Mouse (Mus musculus) heart, adult 9 months (tissue): ENCODE measurements at regions not wholly inside any gene's neighbourhood (a gene's known extent, or its start where the extent isn't known, plus 50 kb on each side); places are given as distances from the start of the nearest gene placed in this dataset.

Experiments used
- DNase-seq, 2 experiments: peaks; one replicate each; pipeline ENCODE4 v3.0.0; 2022; ENCODE audit warnings: low spot score in 2 of 2

DNA sequence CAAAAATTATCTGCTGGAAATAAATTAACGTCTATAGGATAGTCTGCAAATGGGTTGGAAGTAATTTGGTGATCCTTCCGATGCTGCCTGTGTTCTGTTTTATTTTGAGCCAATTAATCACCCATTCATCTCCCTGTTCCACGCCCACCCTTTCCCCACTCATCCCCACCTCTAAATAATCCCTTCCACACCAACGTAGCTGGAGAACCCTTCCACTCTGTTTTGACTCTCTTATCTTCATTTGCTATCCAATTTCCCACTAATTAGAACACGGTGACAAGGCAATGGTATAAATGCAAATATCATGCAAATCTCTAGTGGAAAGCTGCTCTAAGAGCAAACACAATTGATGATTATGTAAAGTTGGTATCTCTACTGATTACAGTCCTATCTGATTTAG lies 399.3 kb upstream of the Tenm3 start:
- DNase-seq: no peak

DNA sequence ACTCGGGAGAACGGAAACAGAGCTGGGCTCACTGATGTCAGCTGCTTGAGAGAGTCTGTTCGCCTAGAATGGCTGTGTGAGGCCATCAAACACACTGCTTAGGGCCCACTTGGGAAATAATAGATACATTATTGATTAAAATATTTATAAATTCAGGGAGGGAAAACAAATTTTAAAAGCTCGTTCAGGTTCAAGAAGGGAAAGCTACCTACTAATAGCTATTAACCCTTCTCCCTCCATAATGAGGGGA lies 393.0 kb upstream of the Tenm3 start:
- no peak for DNase-seq

DNA sequence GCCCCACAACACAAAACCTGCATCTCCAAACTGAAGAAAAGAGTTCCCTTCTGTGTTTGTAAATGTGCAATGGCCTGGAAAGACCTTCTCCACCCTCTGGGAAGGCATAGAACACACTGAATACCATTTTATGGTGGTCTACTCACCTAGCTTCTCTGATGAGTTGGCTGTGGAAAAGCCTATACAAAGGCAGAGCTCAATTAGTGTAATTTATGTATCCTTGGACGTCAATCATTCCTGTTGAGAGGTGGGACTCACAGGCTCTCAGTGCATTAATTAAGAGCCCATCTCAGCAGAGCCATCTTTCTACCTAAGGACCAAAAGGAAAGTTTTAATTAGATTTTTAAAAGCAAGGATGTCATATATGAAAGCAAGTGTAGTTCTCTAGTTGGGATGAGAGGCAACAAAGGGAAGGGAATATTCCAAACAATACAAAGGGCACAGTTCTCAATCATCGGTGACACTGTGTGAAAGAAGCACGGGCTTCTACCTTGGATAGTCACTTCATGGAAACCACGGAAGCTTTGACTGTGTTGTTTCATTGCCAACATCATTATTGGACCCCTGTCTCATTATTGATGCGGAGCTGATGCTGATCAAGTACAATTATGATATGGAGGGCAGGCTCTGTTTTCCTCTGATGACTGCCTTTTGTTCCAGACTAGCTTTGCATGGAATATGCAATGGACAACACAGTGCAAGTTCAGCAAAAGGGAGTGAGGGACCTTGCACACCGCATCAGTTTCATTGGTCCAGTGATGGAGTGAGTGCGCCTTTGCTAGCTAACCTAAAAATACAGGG lies 392.5 kb upstream of the Tenm3 start:
- no peak for DNase-seq

- DNase-seq: no peak
These were observed 380.2 kb upstream of the Tenm3 start for GRCm38 (mm10) chr8:49223841-49224420.

GRCm38 (mm10) chr8:49195333-49195640 lies 351.5 kb upstream of the Tenm3 start:
- no peak for DNase-seq

GRCm38 (mm10) chr8:49194592-49195332 lies 351.0 kb upstream of the Tenm3 start:
- no peak for DNase-seq

GRCm38 (mm10) chr8:49186853-49187252 lies 343.1 kb upstream of the Tenm3 start:
- no peak for DNase-seq

DNA sequence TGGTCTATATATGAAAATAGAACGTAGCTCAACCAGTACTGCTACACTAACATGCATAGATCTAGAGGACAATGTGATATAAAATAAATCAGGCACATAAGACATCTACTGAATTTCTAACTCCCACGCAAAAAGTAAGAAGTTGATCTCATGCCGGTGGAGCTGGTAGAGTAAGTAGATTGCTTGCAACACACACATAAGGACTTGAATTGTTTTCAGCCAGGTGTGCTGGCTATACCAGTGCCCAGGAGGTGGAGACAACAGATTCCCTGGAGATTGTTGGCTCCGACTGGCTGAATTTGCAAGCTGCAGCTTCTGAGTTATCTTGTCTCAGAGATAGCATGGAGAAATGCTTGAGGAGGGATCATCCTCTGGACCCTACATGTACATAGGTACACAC lies 331.6 kb upstream of the Tenm3 start:
- no peak for DNase-seq

DNA sequence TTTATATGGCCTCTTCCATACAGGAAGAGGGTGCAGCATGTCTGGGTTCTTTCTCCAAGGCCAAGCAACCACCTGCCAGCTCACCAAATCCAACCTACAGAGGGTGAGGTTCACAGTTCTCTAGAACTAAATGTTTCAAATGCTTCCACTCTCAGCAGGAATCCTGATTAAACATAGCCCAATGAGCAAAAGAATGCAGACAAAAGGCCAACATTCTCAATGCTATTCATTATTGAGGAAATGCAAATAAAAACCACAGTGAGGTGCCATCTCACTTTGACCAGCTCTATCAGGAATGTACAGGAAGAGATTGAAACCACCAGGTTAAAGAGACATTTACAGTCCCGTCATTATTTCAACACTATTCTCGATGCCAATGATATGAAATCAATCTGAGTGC lies 331.2 kb upstream of the Tenm3 start:
- no peak for DNase-seq

DNA sequence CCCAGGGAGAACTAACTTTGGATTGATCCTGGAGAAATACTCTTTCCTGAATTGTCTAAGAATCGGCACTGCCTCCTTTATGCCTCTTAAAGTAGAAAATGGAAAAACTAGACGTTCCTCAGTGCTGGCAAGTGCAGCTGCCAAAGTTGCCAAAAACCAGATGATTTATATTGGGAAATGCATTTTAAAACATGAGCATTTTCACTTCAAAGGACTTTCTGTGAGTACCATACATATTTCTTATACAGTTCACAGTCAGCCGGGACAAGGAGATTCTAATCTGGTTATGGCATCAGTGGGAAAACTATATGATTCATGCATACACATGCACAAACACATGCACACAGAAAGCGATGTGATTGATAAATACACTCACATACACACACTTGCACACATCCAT lies 315.6 kb upstream of the Tenm3 start:
- no peak for DNase-seq

GRCm38 (mm10) chr8:49158201-49158600 lies 314.4 kb upstream of the Tenm3 start:
- no peak for DNase-seq

- DNase-seq: no peak
These were observed 292.8 kb upstream of the Tenm3 start for GRCm38 (mm10) chr8:49136503-49137044.

DNA sequence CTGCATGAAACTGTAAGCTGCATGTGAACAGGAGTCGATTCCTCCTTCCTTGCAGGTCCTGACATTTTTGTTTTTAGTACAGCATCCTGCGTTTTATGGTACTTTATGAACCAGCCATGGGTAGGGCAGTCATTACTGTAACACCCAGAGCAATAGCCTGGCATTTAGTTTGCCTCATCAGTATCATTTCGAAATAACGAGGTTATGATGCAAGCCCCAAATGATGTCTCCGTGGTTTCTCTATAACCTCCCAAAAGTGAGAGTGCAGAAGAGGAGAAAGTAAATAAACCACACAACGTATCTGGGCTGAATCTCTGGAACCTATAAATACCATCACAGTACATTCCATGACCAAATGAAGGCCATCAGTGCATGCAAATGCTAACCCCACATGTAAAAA lies 265.3 kb upstream of the Tenm3 start:
- no peak for DNase-seq

GRCm38 (mm10) chr8:49108665-49109064 lies 264.9 kb upstream of the Tenm3 start:
- DNase-seq: no peak

DNA sequence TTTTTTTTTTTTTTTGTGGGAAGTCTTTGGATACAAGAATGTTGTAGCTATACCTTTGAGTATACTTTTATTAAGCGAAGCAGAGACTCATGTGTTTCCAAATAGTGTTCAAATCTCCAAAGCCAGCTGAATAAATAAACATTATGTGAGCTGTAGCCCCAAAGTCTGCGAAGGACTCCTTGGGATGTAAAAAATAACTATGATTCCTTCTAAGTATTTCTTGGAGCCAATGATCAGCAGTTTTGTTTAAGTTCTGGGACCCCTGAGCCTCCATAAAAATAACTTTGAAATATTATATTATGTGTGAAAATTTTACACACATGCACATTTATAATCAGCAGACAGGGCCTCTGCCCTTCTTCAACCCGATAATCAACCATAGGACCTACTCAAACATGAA lies 262.8 kb upstream of the Tenm3 start:
- no peak for DNase-seq

GRCm38 (mm10) chr8:49101156-49101555 lies 257.4 kb upstream of the Tenm3 start:
- no peak for DNase-seq

DNA sequence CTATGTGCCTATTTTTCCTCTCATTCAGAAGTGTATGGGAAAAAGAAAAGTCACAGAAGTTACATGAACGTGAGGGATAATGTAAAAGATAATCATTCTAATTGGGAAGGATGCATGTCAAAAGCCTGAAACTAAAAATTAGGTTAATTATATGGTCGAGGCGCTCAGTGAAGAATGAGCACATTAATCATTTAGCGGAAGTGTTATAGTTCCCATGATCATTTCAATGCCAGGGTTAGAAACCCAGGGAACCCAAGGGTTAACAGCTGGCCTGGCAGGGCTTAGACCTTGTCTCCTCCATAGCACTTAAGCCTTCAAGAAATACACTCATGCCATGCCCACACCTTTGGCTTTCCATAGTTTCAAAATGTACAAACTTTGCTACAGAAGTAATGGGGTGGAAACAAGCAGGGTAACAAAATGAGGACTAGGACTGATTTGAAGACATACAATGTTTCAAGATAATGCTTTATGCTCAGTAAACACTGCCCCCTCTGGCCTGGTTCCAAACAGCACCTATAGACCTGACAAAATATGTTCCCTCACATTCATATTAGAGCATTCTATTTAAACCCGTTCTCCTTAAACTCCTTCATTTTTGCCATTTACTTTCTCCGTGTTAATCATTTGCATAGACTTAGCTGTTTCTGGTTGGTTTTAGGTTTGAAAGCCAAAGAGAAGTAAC lies 240.6 kb upstream of the Tenm3 start:
- no peak for DNase-seq

DNA sequence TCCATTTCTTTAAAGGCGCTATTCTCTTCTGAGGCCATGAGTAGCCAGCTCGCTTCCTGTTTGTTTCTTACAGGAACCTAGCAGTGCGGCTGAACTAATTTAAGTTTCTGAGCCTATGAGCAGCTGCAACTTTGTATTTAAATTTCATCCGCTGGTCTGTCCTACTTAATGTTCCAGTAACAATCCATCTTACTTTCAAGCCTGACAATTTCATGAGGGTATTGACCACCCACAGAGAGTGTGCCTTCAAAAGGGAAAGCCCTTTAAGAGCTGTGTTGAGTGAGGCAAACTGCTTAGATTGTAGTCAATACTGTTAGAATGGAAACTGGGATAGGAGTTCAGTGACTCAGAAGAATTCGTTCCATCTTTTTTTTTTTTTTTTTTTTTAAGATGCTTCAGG lies 225.7 kb upstream of the Tenm3 start:
- no peak for DNase-seq

GRCm38 (mm10) chr8:49063256-49063655 lies 219.5 kb upstream of the Tenm3 start:
- DNase-seq: no peak

DNA sequence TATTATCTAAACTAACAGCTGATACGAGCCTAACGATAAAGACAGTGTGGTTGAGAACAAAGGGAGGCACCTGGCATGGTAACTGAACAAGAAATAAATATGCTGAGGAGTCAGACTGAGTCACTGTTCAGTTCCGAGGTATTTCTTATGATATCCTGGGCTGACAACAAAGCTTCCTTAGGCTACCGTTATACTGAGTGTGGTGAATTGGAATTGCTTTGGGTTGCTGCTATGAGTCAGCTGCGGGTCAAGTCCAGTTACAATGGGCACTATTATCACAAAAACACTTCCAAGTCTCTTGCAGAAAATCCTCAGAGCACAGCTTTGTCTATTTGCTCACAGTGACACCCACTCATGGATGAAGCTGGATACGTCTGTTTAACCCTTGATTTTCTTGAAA lies 199.5 kb upstream of the Tenm3 start:
- DNase-seq: no peak

GRCm38 (mm10) chr8:49035970-49036700 lies 192.4 kb upstream of the Tenm3 start:
- DNase-seq: no peak

DNA sequence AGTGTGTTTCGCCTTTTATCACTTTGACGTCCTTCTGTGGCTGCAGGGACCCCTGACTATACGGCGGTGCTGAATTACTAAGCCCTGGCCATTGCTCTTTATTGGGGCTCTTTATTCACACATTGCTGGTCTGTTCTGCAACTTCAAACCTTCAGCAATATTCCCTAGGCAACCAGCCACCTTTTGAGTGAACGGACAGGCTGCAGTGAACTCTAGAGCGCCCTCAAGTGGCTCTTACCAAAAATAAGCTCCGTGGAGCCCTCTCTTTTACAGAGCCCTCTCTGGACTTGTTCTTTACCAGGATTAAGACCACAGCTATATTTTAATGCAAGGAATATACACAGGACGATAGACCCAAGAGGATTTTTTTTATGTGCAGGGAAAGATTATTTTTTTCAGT lies 191.8 kb upstream of the Tenm3 start:
- DNase-seq: no peak
